Mouse (Mus musculus) urinary bladder, postnatal 25 days (tissue): ENCODE measurements around the gene Epha5.

ENCODE experiments used
- DNase-seq: peaks from one replicate; pipeline ENCODE4 v3.0.0; 2022; ENCODE audit warnings: low spot score

Gene Epha5

GRCm38 (mm10) chr5:84298878-84299736 lies 118.1 kb downstream of the Epha5 start:
- DNase-seq, result no peak

GRCm38 (mm10) chr5:84289429-84289977 lies 127.7 kb downstream of the Epha5 start:
- DNase-seq, result no peak

GRCm38 (mm10) chr5:84281290-84282017 lies 135.7 kb downstream of the Epha5 start:
- DNase-seq, result no peak

GRCm38 (mm10) chr5:84276996-84277395 lies 140.2 kb downstream of the Epha5 start:
- no peak for DNase-seq

- DNase-seq, result no peak
Measured at GRCm38 (mm10) chr5:84265407-84265806, 151.8 kb downstream of the Epha5 start.

GRCm38 (mm10) chr5:84263999-84264398 lies 153.2 kb downstream of the Epha5 start:
- DNase-seq, result no peak

GRCm38 (mm10) chr5:84229971-84230370 lies 187.2 kb downstream of the Epha5 start:
- no peak for DNase-seq

GRCm38 (mm10) chr5:84208609-84209008 lies 208.6 kb downstream of the Epha5 start:
- no peak for DNase-seq

GRCm38 (mm10) chr5:84193348-84193747 lies 223.8 kb downstream of the Epha5 start:
- no peak for DNase-seq

- no peak for DNase-seq
Measured at GRCm38 (mm10) chr5:84184189-84184588, 233.0 kb downstream of the Epha5 start.

GRCm38 (mm10) chr5:84153095-84153494 lies 264.1 kb downstream of the Epha5 start:
- no peak for DNase-seq

GRCm38 (mm10) chr5:84142138-84142537 lies 275.0 kb downstream of the Epha5 start:
- no peak for DNase-seq

- no peak for DNase-seq
Measured at GRCm38 (mm10) chr5:84095947-84096346, 321.2 kb downstream of the Epha5 start.

GRCm38 (mm10) chr5:84081321-84081720 lies 335.9 kb downstream of the Epha5 start:
- no peak for DNase-seq

- no peak for DNase-seq
Measured at GRCm38 (mm10) chr5:84070976-84071375, 346.2 kb downstream of the Epha5 start.

- no peak for DNase-seq
Measured at GRCm38 (mm10) chr5:84053880-84054279, 363.3 kb downstream of the Epha5 start.

GRCm38 (mm10) chr5:84037250-84037963 lies 379.8 kb downstream of the Epha5 start:
- DNase-seq, result no peak
